Mouse (Mus musculus) hindbrain, embryonic 16.5 days (tissue): ENCODE data around the gene Mrgprx1. TPM values are rescaled to one million over a fixed set of nuclear protein-coding genes. Genes with fewer than 3 reads are reported as not detected.

Source experiments
- ATAC-seq: fragments of 200-750 bp; cut with Nextera tagmentation; 2 replicates; pipeline ENCODE4 v1.8.0; 2017; ENCODE audit warnings: moderate TSS enrichment, moderate library complexity
- H3K27ac ChIP-seq: fragments of 300-500 bp; sonication (generic); 2 replicates; pipeline ENCODE4 v1.5.1; 2014; ENCODE audit warnings: low read depth, mild to moderate bottlenecking, control low read depth, low read length, moderate library complexity
- H3K27me3 ChIP-seq: fragments of 300-500 bp; sonication (generic); replicated peaks from 2 replicates; pipeline ENCODE4 v1.6.1; 2014; ENCODE audit warnings: low read length; ENCODE audit not compliant: control insufficient read depth, insufficient read depth
- H3K36me3 ChIP-seq: fragments of 300-500 bp; sonication (generic); 2 replicates; pipeline ENCODE4 v1.6.1; 2014; ENCODE audit warnings: mild to moderate bottlenecking, low read length, moderate library complexity, mixed read lengths; ENCODE audit not compliant: control insufficient read depth, insufficient read depth
- H3K4me1 ChIP-seq: fragments of 300-500 bp; sonication (generic); 2 replicates; pipeline ENCODE4 v1.6.1; 2014; ENCODE audit warnings: low read depth, low read length; ENCODE audit not compliant: control insufficient read depth, insufficient read depth
- H3K4me2 ChIP-seq: fragments of 300-500 bp; sonication (generic); 2 replicates; pipeline ENCODE4 v1.6.1; 2014; ENCODE audit warnings: mild to moderate bottlenecking, low read length, control low read depth, moderate library complexity
- H3K4me3 ChIP-seq: fragments of 300-500 bp; sonication (generic); 2 replicates; pipeline ENCODE4 v1.5.1; 2014; ENCODE audit warnings: mild to moderate bottlenecking, low read length, control low read depth, moderate library complexity
- H3K9ac ChIP-seq: fragments of 300-500 bp; sonication (generic); 2 replicates; pipeline ENCODE4 v1.6.1; 2014; ENCODE audit warnings: low read depth, mild to moderate bottlenecking, control low read depth, low read length, moderate library complexity
- H3K9me3 ChIP-seq: fragments of 300-500 bp; sonication (generic); 2 replicates; pipeline ENCODE4 v1.6.1; 2014; ENCODE audit warnings: mild to moderate bottlenecking, low read length, moderate library complexity; ENCODE audit not compliant: control insufficient read depth
- WGBS: fragments of 180-500 bp; shearing (Covaris S2); extraction: QIAGEN DNeasy Blood & Tissue Kit; methylation state at CpG from one replicate; pipeline ENCODE4 v1.1.7; 2014; 5-methylcytosine and 5-hydroxymethylcytosine counted together
- polyA plus RNA-seq: library from polyadenylated mRNA; unstranded; fragments of >200 nt; fragmentation: Nextera tagmentation; extraction: Ambion mirVana; gene quantifications from 2 replicates; pipeline ENCODE4 v1.2.1, GENCODE M21; 2015

Mrgprx1 gene
- 0.18 TPM in 1 of 2 replicates, not detected in the other for polyA plus RNA-seq

DNA sequence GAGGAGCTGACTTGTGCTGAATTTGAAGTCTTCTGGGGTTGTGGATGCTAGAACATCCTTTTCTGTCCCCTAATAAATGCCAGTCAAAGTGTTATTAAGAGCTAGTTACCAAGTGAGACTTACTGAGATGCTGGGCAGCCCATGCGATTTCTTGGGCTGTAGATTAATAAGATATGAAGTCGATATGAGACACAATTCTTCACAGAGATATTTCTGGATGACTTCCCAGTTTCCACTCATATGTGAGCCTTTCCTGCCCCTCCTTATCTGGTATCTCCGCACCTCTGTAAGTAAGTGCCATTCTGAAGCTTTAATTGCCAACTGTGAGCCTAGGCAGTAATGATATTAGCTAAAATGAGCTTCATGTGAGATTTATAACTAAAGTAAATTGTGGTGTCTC is at the start of gene Mrgprx1:
Gene Mrgprx1, minus strand, starts transcription at position 101 of the 400 bp plus-strand sequence.
- Histone ChIP-seq H3K4me1 (no peaks in the 10 kb centered on the region), H3K27me3 (no peaks in the 10 kb centered on the region), H3K27ac (no peak within 1 kb of the TSS), H3K4me3 (no peak within 1 kb of the TSS), H3K9ac (no peak within 1 kb of the TSS), H3K36me3 (no peaks in the 10 kb centered on the region), H3K4me2 (no peak within 1 kb of the TSS), H3K9me3 (no peaks in the 10 kb centered on the region)
- WGBS = 85% methylated on average over 3 of the region's 3 CpGs
- no peak for ATAC-seq

DNA sequence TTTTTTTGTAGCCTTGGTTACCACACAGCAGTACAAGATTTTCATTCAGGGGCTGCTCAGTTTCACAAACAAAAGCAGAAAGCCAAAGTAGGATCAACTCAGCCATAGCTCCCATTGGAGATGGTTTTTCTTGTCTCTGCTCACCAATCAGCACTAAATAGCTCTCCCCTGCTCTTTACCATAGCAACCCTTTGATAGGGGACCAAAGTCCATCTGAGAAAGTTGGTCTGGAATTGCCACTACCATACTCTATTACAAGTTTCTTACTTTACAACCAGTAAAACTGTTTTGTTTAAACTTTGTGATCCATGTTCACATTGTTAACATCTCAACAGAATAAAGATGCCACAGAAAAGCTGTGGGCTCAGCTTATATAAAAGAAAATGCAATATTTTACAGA is 48.1 kb upstream of the Mrgprx1 start:
- no peaks in the 10 kb centered on the region for H3K27me3 ChIP-seq
- H3K4me1 ChIP-seq = no peaks in the 10 kb centered on the region
- no peak for ATAC-seq
- no peak overlapping the region for H3K9ac ChIP-seq
- H3K36me3 ChIP-seq = no peaks in the 10 kb centered on the region
- H3K27ac ChIP-seq = no peak overlapping the region
- no peaks in the 10 kb centered on the region for H3K9me3 ChIP-seq
- H3K4me2 ChIP-seq = no peak overlapping the region
- no peak overlapping the region for H3K4me3 ChIP-seq

- Histone ChIP-seq H3K36me3 (no peaks in the 10 kb centered on the region), H3K9me3 (no peaks in the 10 kb centered on the region), H3K9ac (no peak overlapping the region), H3K27ac (no peak overlapping the region), H3K4me2 (no peak overlapping the region), H3K27me3 (no peaks in the 10 kb centered on the region), H3K4me3 (no peak overlapping the region), H3K4me1 (no peaks in the 10 kb centered on the region)
- no peak for ATAC-seq
- 77% methylated on average over 4 of the region's 4 CpGs for WGBS
These were observed 19.2 kb upstream of the Mrgprx1 start for GRCm38 (mm10) chr7:48046475-48047185.

DNA sequence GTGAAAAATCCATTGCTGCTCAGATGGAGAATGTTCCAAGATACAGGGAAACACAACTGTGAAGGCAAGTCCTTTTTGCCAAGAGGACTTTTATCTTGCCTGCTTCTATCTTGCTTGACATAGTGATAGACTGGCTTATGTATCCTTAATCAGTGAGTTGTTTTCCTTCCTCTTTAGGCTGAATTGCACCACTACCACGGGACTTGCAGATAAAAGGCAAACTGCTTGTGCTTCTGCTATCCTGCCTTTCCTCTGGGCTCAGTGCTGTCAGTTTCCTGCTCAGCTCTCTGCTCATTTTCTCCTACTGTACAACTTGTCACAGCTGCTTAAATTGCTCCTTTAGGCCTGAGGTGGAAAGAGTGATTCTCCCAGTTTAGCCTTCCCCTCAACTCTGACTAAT is 16.6 kb upstream of the Mrgprx1 start:
- no peak overlapping the region for H3K27ac ChIP-seq
- H3K9ac ChIP-seq = no peak overlapping the region
- no peaks in the 10 kb centered on the region for H3K27me3 ChIP-seq
- no peaks in the 10 kb centered on the region for H3K36me3 ChIP-seq
- no peaks in the 10 kb centered on the region for H3K9me3 ChIP-seq
- H3K4me2 ChIP-seq = no peak overlapping the region
- 61% methylated on average over 1 of the region's 1 CpGs for WGBS
- no peaks in the 10 kb centered on the region for H3K4me1 ChIP-seq
- no peak overlapping the region for H3K4me3 ChIP-seq
- ATAC-seq = no peak

GRCm38 (mm10) chr7:48017874-48018273 is 9.5 kb downstream of the Mrgprx1 start:
- WGBS = 46% methylated on average over 2 of the region's 2 CpGs
- H3K4me2 ChIP-seq = no peak overlapping the region
- ATAC-seq = no peak

GRCm38 (mm10) chr7:47995689-47996088 is 31.7 kb downstream of the Mrgprx1 start:
- H3K9ac ChIP-seq = no peak overlapping the region
- no peak overlapping the region for H3K4me2 ChIP-seq
- H3K36me3 ChIP-seq = no peaks in the 10 kb centered on the region
- no peak for ATAC-seq
- H3K27me3 ChIP-seq = no peaks in the 10 kb centered on the region
- H3K9me3 ChIP-seq = no peaks in the 10 kb centered on the region
- H3K4me1 ChIP-seq = no peaks in the 10 kb centered on the region
- H3K27ac ChIP-seq = no peak overlapping the region
- no peak overlapping the region for H3K4me3 ChIP-seq
- 75% methylated on average over 3 of the region's 3 CpGs for WGBS

More at GRCm38 (mm10) chr7:48017874-48018273, 9.5 kb downstream of the Mrgprx1 start:
- Histone ChIP-seq H3K27ac (no peak overlapping the region), H3K9me3 (no peaks in the 10 kb centered on the region; the same call in 1 of the 2 replicates), H3K27me3 (no peaks in the 10 kb centered on the region), H3K4me3 (no peak overlapping the region), H3K4me1 (no peaks in the 10 kb centered on the region), H3K36me3 (no peaks in the 10 kb centered on the region), H3K9ac (no peak overlapping the region)

DNA sequence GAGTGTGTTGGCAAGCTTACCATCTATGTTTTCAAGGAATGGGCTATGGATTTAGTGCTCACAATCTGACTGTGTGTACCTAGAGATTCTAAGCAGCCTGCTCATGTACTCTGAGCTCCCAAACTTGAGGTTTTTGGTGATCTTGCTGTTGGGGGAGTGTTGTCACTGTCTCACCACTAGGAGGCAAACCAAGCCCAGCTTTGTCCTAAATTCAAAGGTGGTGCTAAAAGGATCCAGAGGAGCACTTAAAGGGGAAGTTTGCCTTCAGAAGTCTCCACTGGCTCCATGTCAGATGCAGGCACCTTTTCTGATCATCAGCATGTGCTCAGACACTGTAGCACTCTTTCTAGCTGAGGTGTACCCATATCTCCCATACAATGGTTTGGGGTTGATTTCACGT is 40.6 kb downstream of the Mrgprx1 start:
- Histone ChIP-seq H3K9me3 (no peaks in the 10 kb centered on the region), H3K36me3 (no peaks in the 10 kb centered on the region), H3K27me3 (no peaks in the 10 kb centered on the region), H3K4me1 (no peaks in the 10 kb centered on the region), H3K4me3 (no peak overlapping the region), H3K27ac (no peak overlapping the region), H3K4me2 (no peak overlapping the region), H3K9ac (no peak overlapping the region)
- no peak for ATAC-seq
- WGBS = 52% methylated on average over 1 of the region's 1 CpGs

- Histone ChIP-seq H3K4me2 (no peak within 1 kb of the TSS), H3K27me3 (no peaks in the 10 kb centered on the region), H3K36me3 (no peaks in the 10 kb centered on the region), H3K9me3 (no peaks in the 10 kb centered on the region), H3K9ac (no peak within 1 kb of the TSS), H3K27ac (no peak within 1 kb of the TSS), H3K4me1 (no peaks in the 10 kb centered on the region), H3K4me3 (no peak within 1 kb of the TSS)
- WGBS = 77% methylated on average over 1 of the region's 1 CpGs
- no peak for ATAC-seq
These were observed 45.4 kb downstream of the Mrgprx1 start, which contains the start of gene Mrgpra4 for GRCm38 (mm10) chr7:47981995-47982394. TSS of gene Mrgpra4 (minus strand) at chr7:47982095.
